Mouse (Mus musculus): ENCODE data around the gene Gtf2e1.

The Gtf2e1 gene

GRCm38 (mm10) chr16:37478311-37479291, 61.0 kb downstream of the Gtf2e1 start:
- DNase-seq (ENCODE audit: low spot score) = no peak

- no peak for DNase-seq (ENCODE audit: low spot score)
Observed at GRCm38 (mm10) chr16:37472620-37473312, 66.8 kb downstream of the Gtf2e1 start.

- no peak for DNase-seq (ENCODE audit: low spot score)
Observed at GRCm38 (mm10) chr16:37469595-37469994, 70.0 kb downstream of the Gtf2e1 start.

GRCm38 (mm10) chr16:37463981-37464380, 75.6 kb downstream of the Gtf2e1 start:
- no peak for DNase-seq (ENCODE audit: low spot score)

GRCm38 (mm10) chr16:37462886-37463285, 76.7 kb downstream of the Gtf2e1 start:
- no peak for DNase-seq (ENCODE audit: low spot score)

GRCm38 (mm10) chr16:37461601-37462000, 78.0 kb downstream of the Gtf2e1 start:
- no peak for DNase-seq (ENCODE audit: low spot score)
